14 mouse cellular contexts compared by ENCODE assay signal in genomic region chr9:86553886-86554285, GRCm38 (mm10).
"Had no signal": no experiment of that assay in that cellular context is flagged by ENCODE, and none has a peak within 500 bp of the region (broad histone marks: within the 10 kb centered on the region; RNA-seq: fewer than 3 reads in every experiment).

No protein-coding gene starts in this region.

- H3K4me2 ChIP-seq: limb, embryonic 15.5 days; liver, embryonic 12.5 days; lung, embryonic 15.5 days; midbrain, embryonic 11.5 days; midbrain, embryonic 15.5 days; neural tube, embryonic 12.5 days had no signal

- ATAC-seq: liver, embryonic 12.5 days; midbrain, embryonic 15.5 days had no signal

- H3K9me3 ChIP-seq: limb, embryonic 15.5 days; liver, embryonic 12.5 days; lung, embryonic 15.5 days; megakaryocyte, embryonic 14.5 days; midbrain, embryonic 15.5 days; neural tube, embryonic 12.5 days had no signal

- DNase-seq: layer of hippocampus, postnatal 36 days; lung, postnatal 14 days; right cerebral cortex, postnatal 4 days; spleen, adult 18-20 months; thymus, adult 18-20 months; thymus, postnatal 14 days had no signal

- H3K4me3 ChIP-seq: limb, embryonic 15.5 days; liver, embryonic 12.5 days; lung, embryonic 15.5 days; megakaryocyte, embryonic 14.5 days; midbrain, embryonic 15.5 days; neural tube, embryonic 12.5 days had no signal

- H3K4me1 ChIP-seq: limb, embryonic 15.5 days; liver, embryonic 12.5 days; lung, embryonic 15.5 days; megakaryocyte, embryonic 14.5 days; midbrain, embryonic 15.5 days; neural tube, embryonic 12.5 days had no signal

- H3K27ac ChIP-seq: limb, embryonic 15.5 days; liver, embryonic 12.5 days; lung, embryonic 15.5 days; macrophage; midbrain, embryonic 15.5 days; neural tube, embryonic 12.5 days had no signal

- H3K27me3 ChIP-seq: limb, embryonic 15.5 days; liver, embryonic 12.5 days; lung, embryonic 15.5 days; megakaryocyte, embryonic 14.5 days; midbrain, embryonic 15.5 days; neural tube, embryonic 12.5 days had no signal

- H3K9ac ChIP-seq: limb, embryonic 15.5 days; liver, embryonic 12.5 days; lung, embryonic 15.5 days; midbrain, embryonic 15.5 days; neural tube, embryonic 12.5 days had no signal
